Mouse (Mus musculus) bone marrow macrophage, adult 2 months (primary cell): ENCODE measurements around the gene Fam184b.

Source experiments
- CTCF ChIP-seq: IDR thresholded peaks from 2 replicates; pipeline ENCODE4 v1.5.1; 2012; ENCODE audit warnings: low read depth, mild to moderate bottlenecking, low read length, moderate library complexity
- POLR2A ChIP-seq: IDR thresholded peaks from 2 replicates; pipeline ENCODE4 v1.6.1; 2012; ENCODE audit warnings: mild to moderate bottlenecking, low read depth, low read length, borderline replicate concordance

DNA sequence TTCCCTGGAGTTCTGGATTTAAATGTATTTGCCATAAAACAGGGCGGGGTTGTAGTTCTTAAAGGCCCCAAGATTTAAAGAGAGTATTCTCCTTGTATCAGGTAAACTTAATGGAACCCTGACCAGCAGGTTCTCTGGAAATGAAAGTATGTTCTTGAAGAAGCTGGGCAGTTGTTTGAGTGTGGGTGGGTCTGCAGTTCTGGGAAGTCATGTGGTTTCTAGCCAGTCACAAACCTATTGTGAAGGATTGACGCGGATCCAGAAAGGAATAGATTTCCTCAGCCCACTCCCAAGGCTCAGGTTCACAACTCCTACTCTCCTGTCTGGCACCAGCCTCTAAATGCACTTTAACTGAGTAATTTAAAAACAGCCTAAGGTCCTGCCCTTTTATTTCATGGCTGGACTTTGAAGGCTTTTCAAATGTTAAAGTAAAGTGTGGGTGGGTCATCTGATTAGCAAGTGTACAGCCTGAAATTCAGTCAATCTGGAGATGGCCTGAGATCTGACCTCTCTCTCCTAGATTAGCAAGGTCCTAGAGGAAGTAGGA, 143.9 kb downstream of the Fam184b start:
- no peak for TF ChIP-seq CTCF
- TF ChIP-seq POLR2A: no peak
